Mouse (Mus musculus) CD4-positive naive resting alpha-beta T cell, adult 57 days (primary cell): ENCODE measurements around the gene Scnn1b. TPM values are rescaled to one million over a fixed set of nuclear protein-coding genes. Genes with fewer than 3 reads are reported as not detected.

Experiments used
- total RNA-seq: library from RNA; stranded (reverse); gene quantifications from one replicate; pipeline ENCODE4 v1.2.4, GENCODE M21; 2023

The Scnn1b gene
- total RNA-seq, result not detected

GRCm38 (mm10) chr7:121864858-121865585 lies at the start of gene Scnn1b:
Gene Scnn1b, plus strand, starts transcription at chr7:121865038.

Other genes starting within 250 kb of the Scnn1b start
- gene Usp31, start 157.8 kb upstream of the Scnn1b start, total RNA-seq, result 16.1 TPM
- gene Scnn1g, start 130.6 kb upstream of the Scnn1b start, total RNA-seq, result not detected
- 11.2 TPM for gene Cog7, start 116.7 kb downstream of the Scnn1b start, total RNA-seq
- gene Gga2, start 156.2 kb downstream of the Scnn1b start, total RNA-seq, result 21.0 TPM
- 44.2 TPM for gene Ubfd1, start 202.1 kb downstream of the Scnn1b start, total RNA-seq
- 19.7 TPM for gene Ears2, start 202.2 kb downstream of the Scnn1b start, total RNA-seq
- gene Ndufab1, start 236.8 kb downstream of the Scnn1b start, total RNA-seq, result 80.0 TPM